Mouse (Mus musculus) cerebellum, postnatal 10 days (tissue): ENCODE measurements around the gene Rnf10.
"Not testable (repeated sequence)": the region's sequence is repeated elsewhere in the genome, so short reads cannot be mapped to it uniquely, and the experiment has no call there.

Experiments
- DNase-seq, 2 experiments: peaks; one replicate each; pipeline ENCODE4 v3.0.0; 2021; ENCODE audit warnings: mixed read lengths in 2 of 2

Gene Rnf10

GRCm38 (mm10) chr5:115272812-115273548, at the start of gene Rnf10:
Gene Rnf10 (minus strand): TSS chr5:115272898.
- peak; percentile 98 to 99 for DNase-seq

- peak; percentile 81 to 83 for DNase-seq
These were observed 46.6 kb upstream of the Rnf10 start for GRCm38 (mm10) chr5:115319004-115319940.

GRCm38 (mm10) chr5:115317645-115318328, 45.1 kb upstream of the Rnf10 start:
- DNase-seq = peak; percentile 65 to 68

- DNase-seq = peak; percentile 48 to 51
These were observed 44.4 kb upstream of the Rnf10 start for GRCm38 (mm10) chr5:115316968-115317644.

GRCm38 (mm10) chr5:115313668-115313943, 40.9 kb upstream of the Rnf10 start:
- DNase-seq = no peak

- no peak for DNase-seq
These were observed 40.3 kb upstream of the Rnf10 start for GRCm38 (mm10) chr5:115312816-115313667.

- no peak for DNase-seq
These were observed 39.7 kb upstream of the Rnf10 start for GRCm38 (mm10) chr5:115312354-115312753.

- DNase-seq = not testable (repeated sequence)
These were observed 29.5 kb upstream of the Rnf10 start for GRCm38 (mm10) chr5:115302190-115302589.

GRCm38 (mm10) chr5:115301615-115302014, 28.9 kb upstream of the Rnf10 start:
- peak in 1 of 2 experiments; percentile 28 for DNase-seq

- peak; percentile 100 for DNase-seq
These were observed 28.3 kb upstream of the Rnf10 start, which contains the start of gene Dynll1 for GRCm38 (mm10) chr5:115300792-115301614. Gene Dynll1 (minus strand): TSS chr5:115300999.

- peak; percentile 72 to 78 for DNase-seq
These were observed 27.5 kb upstream of the Rnf10 start for GRCm38 (mm10) chr5:115300035-115300744.

- no peak for DNase-seq
These were observed 23.6 kb upstream of the Rnf10 start for GRCm38 (mm10) chr5:115296347-115296746.

- DNase-seq = peak; percentile 36
These were observed 21.5 kb upstream of the Rnf10 start for GRCm38 (mm10) chr5:115294173-115294572.

GRCm38 (mm10) chr5:115284735-115285134, 12.0 kb upstream of the Rnf10 start:
- DNase-seq = peak in 1 of 2 experiments; percentile 28

- peak; percentile 58 for DNase-seq
These were observed 7.5 kb upstream of the Rnf10 start for GRCm38 (mm10) chr5:115280050-115280687.

GRCm38 (mm10) chr5:115279226-115280049, 6.7 kb upstream of the Rnf10 start, which contains the start of gene Coq5:
Gene Coq5 (plus strand): TSS chr5:115279666.
- DNase-seq = peak; percentile 94

GRCm38 (mm10) chr5:115278785-115279184, 6.1 kb upstream of the Rnf10 start:
- no peak for DNase-seq

- DNase-seq = no peak
These were observed 5.4 kb upstream of the Rnf10 start for GRCm38 (mm10) chr5:115278053-115278452.
